Mouse (Mus musculus) yolk sac, embryonic 10.5 days (tissue): ENCODE measurements at regions not wholly inside any gene's neighbourhood (a gene's known extent, or its start where the extent isn't known, plus 50 kb on each side); places are given as distances from the start of the nearest gene placed in this dataset.
"Not testable (repeated sequence)": the region's sequence is repeated elsewhere in the genome, so short reads cannot be mapped to it uniquely, and the experiment has no call there.

ENCODE experiments used
- DNase-seq: peaks from one replicate; pipeline ENCODE4 v3.0.0-alpha.2; 2017; ENCODE audit warnings: low spot score

- no peak for DNase-seq
Measured at GRCm38 (mm10) chr15:93189266-93189855, 85.6 kb downstream of the Gxylt1 start.

DNA sequence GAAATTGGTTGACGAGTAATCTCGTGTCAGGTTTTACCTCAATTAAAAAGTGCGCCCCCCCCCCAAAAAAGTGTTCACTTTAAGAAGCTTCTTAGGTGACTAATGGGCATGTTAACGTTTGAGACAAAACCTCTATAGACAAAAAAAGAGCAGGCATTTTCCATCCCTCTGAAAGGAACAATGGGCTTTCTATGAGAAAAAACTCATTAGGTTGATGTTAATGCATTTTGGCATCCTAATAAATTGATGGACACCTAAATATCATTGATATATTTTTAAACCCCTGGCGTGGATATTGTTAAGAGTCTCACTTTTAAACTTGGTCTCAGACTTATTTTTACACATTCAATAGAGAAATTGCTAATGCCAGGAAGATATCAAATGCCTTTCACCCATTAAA is 98.8 kb downstream of the Gxylt1 start:
- no peak for DNase-seq

- no peak for DNase-seq
Measured at GRCm38 (mm10) chr15:93168784-93169183, 106.2 kb downstream of the Gxylt1 start.

GRCm38 (mm10) chr15:93167451-93167850 is 107.5 kb downstream of the Gxylt1 start:
- DNase-seq: no peak

GRCm38 (mm10) chr15:93161924-93162910 is 112.8 kb downstream of the Gxylt1 start:
- DNase-seq: no peak

GRCm38 (mm10) chr15:93161329-93161728 is 113.7 kb downstream of the Gxylt1 start:
- DNase-seq: no peak

DNA sequence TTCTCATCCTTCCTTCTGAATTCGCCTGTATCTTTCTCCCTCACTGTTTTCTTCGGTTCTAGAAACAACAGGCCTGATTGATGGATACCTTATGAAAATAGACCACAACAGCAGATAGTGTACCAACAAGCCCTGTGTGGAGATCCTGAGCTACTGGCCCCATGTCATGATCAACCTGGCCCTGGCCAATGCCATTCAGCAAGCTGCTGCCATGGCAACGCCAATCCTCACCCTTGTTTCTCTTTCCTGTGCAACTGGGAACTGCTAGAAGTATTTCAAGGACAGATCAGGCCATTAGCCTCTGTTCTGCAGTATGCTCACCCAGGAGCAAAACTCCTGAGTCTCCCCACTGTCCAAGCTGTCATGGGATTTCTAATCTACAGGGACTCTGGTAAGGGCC is 119.2 kb downstream of the Gxylt1 start:
- DNase-seq: no peak

DNA sequence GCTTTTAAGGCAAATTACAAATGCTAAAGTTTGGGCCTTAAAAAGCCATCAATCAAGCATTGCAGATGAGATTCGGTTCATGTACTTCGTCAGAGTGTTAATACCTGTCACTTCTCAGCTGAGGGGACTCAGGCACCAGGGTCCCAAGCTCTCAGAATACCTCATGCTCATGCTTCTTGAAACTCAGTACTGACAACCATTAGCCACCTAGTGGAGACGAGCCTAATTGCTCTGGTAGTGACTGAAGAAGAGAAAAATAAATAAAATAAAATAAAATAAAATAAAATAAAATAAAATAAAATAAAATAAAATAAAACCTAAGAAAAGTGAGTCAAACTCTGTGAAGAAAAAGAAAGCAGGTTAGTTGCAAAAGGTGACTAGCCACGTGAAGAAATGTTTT is 121.0 kb downstream of the Gxylt1 start:
- no peak for DNase-seq

GRCm38 (mm10) chr15:93144899-93145298 is 130.1 kb downstream of the Gxylt1 start:
- no peak for DNase-seq

- DNase-seq: no peak
Measured at GRCm38 (mm10) chr15:93144264-93144663, 130.7 kb downstream of the Gxylt1 start.

DNA sequence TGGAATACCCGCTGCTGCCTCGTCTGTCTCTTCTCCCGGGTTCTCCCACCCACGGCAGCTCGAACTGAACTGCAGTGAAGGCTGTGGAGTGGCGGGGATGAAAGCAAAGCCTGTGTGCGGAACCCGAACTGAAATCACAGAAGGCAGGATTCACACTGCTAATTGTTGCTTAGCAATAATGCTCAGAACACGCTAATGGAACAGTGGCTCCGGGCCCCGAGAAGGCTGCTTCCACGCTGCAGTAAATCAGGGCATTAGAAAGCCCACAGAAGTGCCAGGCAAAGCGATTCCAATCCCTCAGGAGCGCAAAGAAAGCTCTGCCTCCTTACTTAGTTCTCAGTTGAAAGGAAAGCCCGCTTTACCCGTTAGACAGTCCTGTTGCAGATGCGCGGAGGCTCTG is 141.6 kb downstream of the Gxylt1 start:
- no peak for DNase-seq

GRCm38 (mm10) chr15:93131056-93131455 is 143.9 kb downstream of the Gxylt1 start:
- no peak for DNase-seq

DNA sequence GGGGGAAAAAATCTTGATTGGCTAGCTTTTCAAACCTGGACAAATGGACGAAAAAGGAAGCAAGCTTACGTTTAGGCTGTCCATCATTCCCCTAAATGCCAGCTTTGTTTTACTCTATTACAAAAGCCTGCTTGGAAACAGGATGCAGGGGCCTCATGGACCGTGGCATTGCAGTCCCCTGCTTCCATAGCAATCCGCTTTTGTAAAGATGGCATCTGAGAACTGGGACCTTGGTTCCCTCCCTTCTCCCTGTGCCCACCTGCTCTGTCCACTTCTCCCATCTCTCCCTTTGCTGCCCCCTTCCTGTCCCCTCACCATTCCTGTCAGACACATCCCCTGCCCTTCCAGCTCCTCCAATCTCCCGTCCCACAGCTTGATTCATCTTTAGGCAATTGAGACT is 149.7 kb downstream of the Gxylt1 start:
- no peak for DNase-seq

- DNase-seq: no peak
Measured at GRCm38 (mm10) chr15:93121156-93121555, 153.8 kb downstream of the Gxylt1 start.

- not testable (repeated sequence) for DNase-seq
Measured at GRCm38 (mm10) chr15:93117806-93118205, 157.2 kb downstream of the Gxylt1 start.

- peak; percentile 15 for DNase-seq
Measured at GRCm38 (mm10) chr15:93115674-93116102, 159.3 kb downstream of the Gxylt1 start.

GRCm38 (mm10) chr15:93104936-93105335 is 170.0 kb downstream of the Gxylt1 start:
- DNase-seq: no peak

DNA sequence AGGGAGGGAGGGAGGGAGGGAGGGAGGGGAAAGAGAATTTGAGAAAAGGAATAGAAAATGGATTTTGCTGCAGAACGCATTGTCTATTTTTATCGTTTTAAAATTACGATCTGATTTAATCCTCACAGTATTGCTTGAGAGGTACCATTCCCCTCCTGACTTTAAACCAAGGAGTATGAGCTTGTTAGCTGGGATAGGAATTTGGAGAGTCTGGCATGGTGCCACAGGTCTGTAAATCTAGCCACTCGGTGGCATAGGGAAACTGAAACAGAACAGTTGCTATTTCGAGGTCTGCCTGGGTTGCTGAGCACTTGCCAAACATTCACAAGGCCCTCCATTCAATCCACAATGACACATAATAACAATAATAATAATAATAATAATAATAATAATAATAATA is 171.6 kb downstream of the Gxylt1 start:
- DNase-seq: no peak

DNA sequence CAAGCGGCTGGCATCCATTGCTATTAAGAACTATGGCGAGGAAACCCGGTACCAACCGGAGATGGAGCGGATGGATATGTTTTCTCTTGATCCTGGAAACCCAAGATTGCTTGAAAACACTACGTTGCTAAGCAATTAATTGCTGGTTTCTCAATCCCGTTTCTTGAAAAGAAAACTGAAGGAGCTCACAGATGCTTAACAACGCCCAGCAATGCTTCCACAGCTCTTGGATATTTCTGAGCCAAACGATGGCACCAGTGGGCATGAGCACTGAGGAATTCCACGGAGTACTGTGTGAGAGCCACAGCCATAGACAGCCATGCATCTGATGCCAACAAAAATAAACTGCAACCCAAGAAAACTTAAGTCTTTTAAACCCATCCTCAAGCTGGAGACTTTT is 173.1 kb downstream of the Gxylt1 start:
- DNase-seq: no peak

GRCm38 (mm10) chr15:93100837-93101236 is 174.1 kb downstream of the Gxylt1 start:
- DNase-seq: no peak

GRCm38 (mm10) chr15:93099840-93100239 is 175.1 kb downstream of the Gxylt1 start:
- DNase-seq: no peak

DNA sequence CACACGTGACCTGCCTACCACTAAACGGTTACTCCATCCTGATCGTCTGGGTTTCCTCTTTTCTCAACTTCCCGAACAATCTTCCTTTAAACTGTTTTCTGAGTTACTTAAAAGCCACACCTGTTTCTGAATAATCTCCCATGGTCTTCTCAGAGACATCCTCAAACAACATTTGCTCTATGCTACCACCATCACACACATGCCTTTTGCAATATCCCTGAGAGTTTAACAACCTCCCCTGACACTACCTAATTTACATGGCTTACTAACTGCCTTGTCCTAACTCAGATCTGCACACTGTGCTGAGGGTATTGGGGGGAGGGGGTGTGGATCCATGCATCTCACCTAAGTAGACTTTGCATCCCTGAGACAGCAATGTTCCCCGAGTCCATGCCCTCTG is 178.6 kb downstream of the Gxylt1 start:
- no peak for DNase-seq

- DNase-seq: no peak
Measured at GRCm38 (mm10) chr15:93095224-93095623, 179.8 kb downstream of the Gxylt1 start.
